Mouse (Mus musculus): ENCODE results near the gene Rarres2.

DNA sequence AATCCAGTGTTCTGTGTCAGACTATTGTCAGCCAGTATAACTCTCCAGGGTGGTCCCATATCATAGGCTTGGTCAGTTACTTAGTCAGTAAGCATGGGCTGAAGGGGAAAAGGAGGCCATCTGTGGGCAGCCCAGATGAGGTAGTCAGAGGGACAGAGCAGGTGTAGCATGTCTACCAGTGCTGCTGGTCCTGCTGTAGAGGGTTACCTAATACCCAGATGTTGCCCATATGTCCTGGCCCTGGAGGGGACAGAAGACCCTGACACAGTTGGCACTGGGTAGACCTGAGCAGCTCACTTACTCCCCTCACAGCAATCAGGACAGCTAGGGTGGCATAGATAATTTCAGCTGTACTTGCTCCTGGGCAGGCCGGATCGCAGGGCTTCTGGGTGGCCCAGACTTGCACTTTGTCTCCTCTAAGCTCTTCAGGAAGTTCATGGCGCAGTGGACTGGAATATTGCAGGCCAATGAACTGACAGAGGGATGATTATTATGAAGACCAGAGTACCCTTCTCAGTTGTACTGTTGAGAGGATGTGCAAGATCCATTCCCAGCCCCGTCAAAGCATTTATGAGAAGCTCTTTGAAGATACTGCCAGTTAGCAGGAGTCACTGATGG is 6.8 kb downstream of the Rarres2 start:
- no peak for TF ChIP-seq CTCF (conservative IDR thresholded peaks at IDR 0.05; ENCODE audit: insufficient read depth, insufficient read length, low read depth, low read length)
- no peak for TF ChIP-seq POLR2A (IDR thresholded peaks at IDR 0.05; ENCODE audit: low read depth, low read length)
